Mouse (Mus musculus) kidney, adult 2 months (tissue): ENCODE data around the gene Orc3.

Experiments
- CTCF ChIP-seq: fragments of 200-500 bp; conservative IDR thresholded peaks from 2 replicates; pipeline ENCODE4 v1.5.1; 2011; ENCODE audit warnings: low read depth, mild to moderate bottlenecking, control low read depth, low read length, moderate library complexity, mixed read lengths; ENCODE audit not compliant: insufficient read depth, insufficient read length
- POLR2A ChIP-seq: fragments of 200-500 bp; IDR thresholded peaks from one replicate; pipeline ENCODE4 v1.6.1; 2011; ENCODE audit warnings: low read depth, low read length, control low read depth

GRCm38 (mm10) chr4:34581990-34582389 lies 32.8 kb downstream of the Orc3 start:
- no peak for TF ChIP-seq CTCF
- TF ChIP-seq POLR2A, result no peak
